Mouse (Mus musculus): ENCODE measurements at regions not wholly inside any gene's neighbourhood (a gene's known extent, or its start where the extent isn't known, plus 50 kb on each side); places are given as distances from the start of the nearest gene placed in this dataset.
A peak's percentile ranks its signal among the peaks of the same experiment; 100 is the strongest.

GRCm38 (mm10) chr19:49563612-49564256 is 1114.7 kb downstream of the Sorcs1 start:
- no peak for ATAC-seq (replicated peaks)
- Histone ChIP-seq H3K9me3 (no peaks in the 10 kb centered on the region), H3K27ac (replicated peaks) (no peak overlapping the region), H3K4me1 (no peaks in the 10 kb centered on the region), H3K36me3 (no peaks in the 10 kb centered on the region), H3K4me3 (no peak overlapping the region), H3K9ac (replicated peaks) (no peak overlapping the region), H3K4me2 (replicated peaks) (no peak overlapping the region), H3K27me3 (no peaks in the 10 kb centered on the region)
- WGBS = 61% methylated on average over 3 of the region's 3 CpGs

GRCm38 (mm10) chr19:49539445-49540407 is 1138.7 kb downstream of the Sorcs1 start:
- 39% methylated on average over 13 of the region's 13 CpGs for WGBS
- H3K4me2 ChIP-seq (replicated peaks) = peak overlapping the region; percentile 21; the same call in 1 of the 2 replicates
- ATAC-seq (replicated peaks) = peak; percentile 88

More at GRCm38 (mm10) chr19:49539445-49540407, 1138.7 kb downstream of the Sorcs1 start:
- Histone ChIP-seq H3K36me3 (no peaks in the 10 kb centered on the region), H3K27ac (replicated peaks) (no peak overlapping the region), H3K27me3 (no peaks in the 10 kb centered on the region), H3K4me1 (no peaks in the 10 kb centered on the region), H3K9me3 (no peaks in the 10 kb centered on the region), H3K9ac (replicated peaks) (no peak overlapping the region), H3K4me3 (0 out of 2 replicates have a peak overlapping the region, but pooled peaks have one; percentile 11)
